ENCODE assay signal across 8 mouse cellular contexts in genomic region chr6:72787322-72787947, GRCm38 (mm10). TPM values are rescaled to one million over a fixed set of nuclear protein-coding genes. Genes with fewer than 3 reads are reported as not detected.
DNase-seq lines count a peak whose midpoint lies in the region; ATAC-seq lines count a peak whose summit lies in the region.

No protein-coding gene starts in this region.

- DNase-seq in heart, postnatal 4 days: no peak
- DNase-seq in forebrain, embryonic 14.5 days (ENCODE audit: low spot score): peak; percentile 77
- peak; percentile 52 for DNase-seq in kidney, postnatal 10 days
- no peak for DNase-seq in spleen, postnatal 14 days (ENCODE audit: low spot score in 2 of 2)
- no peak for DNase-seq in layer of hippocampus, postnatal 25 days (ENCODE audit: extremely low spot score in 1 of 2, low spot score in 1 of 2)
- no peak for DNase-seq in cerebellum, postnatal 25 days

- H3K9ac ChIP-seq in heart, embryonic 11.5 days (ENCODE audit: low read depth, low read length): peak overlapping the region; percentile 83
- H3K9ac ChIP-seq in forebrain, embryonic 14.5 days (ENCODE audit: low read length): peak overlapping the region; percentile 68
- H3K9ac ChIP-seq in midbrain, embryonic 15.5 days: peak overlapping the region; percentile 14

- ATAC-seq in heart, embryonic 11.5 days (replicated peaks; ENCODE audit: insufficient number of reproducible peaks, low FRiP score, low TSS enrichment): no peak
- ATAC-seq in forebrain, embryonic 14.5 days: peak; percentile 24
- no peak for ATAC-seq in midbrain, embryonic 15.5 days (replicated peaks)

- H3K36me3 ChIP-seq in heart, embryonic 11.5 days (ENCODE audit: control insufficient read depth, insufficient read depth, low read length): no peaks in the 10 kb centered on the region; the same call in 1 of the 2 replicates
- H3K36me3 ChIP-seq in forebrain, embryonic 14.5 days (ENCODE audit: control insufficient read depth, insufficient read depth, low read length): peaks cover 4% of the 10 kb centered on the region; the same call in 1 of the 2 replicates
- H3K36me3 ChIP-seq in midbrain, embryonic 15.5 days (replicated peaks): no peaks in the 10 kb centered on the region

- peaks cover 5% of the 10 kb centered on the region for H3K4me1 ChIP-seq in heart, embryonic 11.5 days (ENCODE audit: control insufficient read depth, insufficient read depth, low read length)
- peaks cover 13% of the 10 kb centered on the region for H3K4me1 ChIP-seq in forebrain, embryonic 14.5 days (ENCODE audit: control insufficient read depth, insufficient read depth, low read length)
- H3K4me1 ChIP-seq in midbrain, embryonic 15.5 days: peaks cover 25% of the 10 kb centered on the region

- no peaks in the 10 kb centered on the region for H3K27me3 ChIP-seq in heart, embryonic 11.5 days (ENCODE audit: control insufficient read depth, insufficient read depth, low read length)
- no peaks in the 10 kb centered on the region for H3K27me3 ChIP-seq in forebrain, embryonic 14.5 days (replicated peaks; ENCODE audit: control insufficient read depth, insufficient read depth, low read length)
- peaks cover 33% of the 10 kb centered on the region for H3K27me3 ChIP-seq in midbrain, embryonic 15.5 days (replicated peaks)

- WGBS in heart, embryonic 11.5 days (ENCODE audit: insufficient replicate concordance): 8% methylated on average over 19 of the region's 19 CpGs
- under 1% methylated on average over 19 of the region's 19 CpGs for WGBS in forebrain, embryonic 14.5 days
- under 1% methylated on average over 19 of the region's 19 CpGs for WGBS in midbrain, embryonic 15.5 days

- H3K4me3 ChIP-seq in heart, embryonic 11.5 days (ENCODE audit: low read depth, low read length): peak overlapping the region; percentile 84
- peak overlapping the region; percentile 74 for H3K4me3 ChIP-seq in forebrain, embryonic 14.5 days (ENCODE audit: low read depth, low read length)
- peak overlapping the region; percentile 74 for H3K4me3 ChIP-seq in midbrain, embryonic 15.5 days

- H3K9me3 ChIP-seq in heart, embryonic 11.5 days (replicated peaks; ENCODE audit: control insufficient read depth, low read length): no peaks in the 10 kb centered on the region
- H3K9me3 ChIP-seq in forebrain, embryonic 14.5 days (replicated peaks; ENCODE audit: control insufficient read depth, low read length): no peaks in the 10 kb centered on the region
- H3K9me3 ChIP-seq in midbrain, embryonic 15.5 days: no peaks in the 10 kb centered on the region

- peak overlapping the region; percentile 89 for H3K4me2 ChIP-seq in heart, embryonic 11.5 days
- peak overlapping the region; percentile 95 for H3K4me2 ChIP-seq in forebrain, embryonic 14.5 days (ENCODE audit: low read length)
- H3K4me2 ChIP-seq in midbrain, embryonic 15.5 days: peak overlapping the region; percentile 100

- no peak overlapping the region for H3K27ac ChIP-seq in heart, embryonic 11.5 days (ENCODE audit: low read depth, low read length)
- 0 out of 2 replicates have a peak overlapping the region, but pooled peaks have one; percentile 64 for H3K27ac ChIP-seq in forebrain, embryonic 14.5 days (ENCODE audit: low read depth, low read length)
- no peak overlapping the region for H3K27ac ChIP-seq in midbrain, embryonic 15.5 days

RNA-seq across cellular contexts. Expression of gene Tcf7l1, which starts 1.6 kb away (rescaled TPM):
- polyA plus RNA-seq in heart, embryonic 11.5 days (2014; fragmentation: Nextera tagmentation; extraction: Ambion mirVana): 15.6 and 15.7 TPM in 2 replicates
- total RNA-seq in heart, postnatal 4 days (2021): 10 to 100 TPM; 24.2 to 26.5 TPM
- polyA plus RNA-seq in forebrain, embryonic 14.5 days (2014; fragmentation: Nextera tagmentation; extraction: Ambion mirVana): 6.8 and 6.9 TPM in 2 replicates
- polyA plus RNA-seq in midbrain, embryonic 15.5 days (2015; fragmentation: Nextera tagmentation; extraction: Ambion mirVana): 6.1 and 7.2 TPM in 2 replicates
- total RNA-seq in layer of hippocampus, postnatal 25 days (2021): 1 to 10 TPM; 3.3 to 4.6 TPM

Comparison
In these comparisons a context has a peak if more than half of its experiments do, and no peak if none do; other contexts are left out.
1. H3K9ac ChIP-seq: peak in every context shown above with its lines; median percentile 83 in heart, embryonic 11.5 days; 68 in forebrain, embryonic 14.5 days; 14 in midbrain, embryonic 15.5 days.
2. DNase-seq: peak in forebrain, embryonic 14.5 days (single experiment) and kidney, postnatal 10 days (single experiment); none in heart, postnatal 4 days (single experiment), spleen, postnatal 14 days (0 of 2), layer of hippocampus, postnatal 25 days (0 of 2) and cerebellum, postnatal 25 days (0 of 2).
3. Peak in every context shown above with its lines, with median percentiles within 50 percentile points of each other: H3K4me2 ChIP-seq and H3K4me3 ChIP-seq.